In the genomic region with DNA sequence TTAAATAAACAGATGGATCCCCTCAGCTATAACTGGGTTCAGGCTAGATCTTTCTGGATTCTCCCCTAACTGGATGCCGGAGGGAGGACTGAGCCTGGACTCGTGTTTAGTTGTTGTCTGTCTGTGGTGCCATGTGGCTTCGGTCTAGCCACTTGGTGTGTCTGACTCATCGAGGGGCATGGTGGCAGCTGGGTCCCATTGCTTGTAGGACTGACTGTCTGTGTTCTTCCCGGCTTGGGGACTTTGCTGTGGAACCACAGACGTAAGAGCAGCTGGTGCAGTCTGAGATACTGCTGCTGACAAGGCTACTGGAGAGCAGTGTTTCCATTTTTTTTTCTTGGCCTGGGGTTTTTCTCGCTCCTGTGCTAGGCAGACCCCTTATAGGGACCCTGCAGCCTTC, we compare ENCODE assay signal across 13 mouse cellular contexts.
DNase-seq lines count a peak whose midpoint lies in the region; ATAC-seq lines count a peak whose summit lies in the region.
"Had no signal": no experiment of that assay in that cellular context is flagged by ENCODE, and none has a peak within 500 bp of the region (broad histone marks: within the 10 kb centered on the region; RNA-seq: fewer than 3 reads in every experiment).

No protein-coding gene starts in this region.

- no peaks in the 10 kb centered on the region for H3K9me3 ChIP-seq in embryonic facial prominence, embryonic 14.5 days (ENCODE audit: control insufficient read depth, low read length)
- no peaks in the 10 kb centered on the region for H3K9me3 ChIP-seq in embryonic facial prominence, embryonic 10.5 days
- H3K9me3 ChIP-seq in hindbrain, embryonic 11.5 days (ENCODE audit: control insufficient read depth, low read length), result no peaks in the 10 kb centered on the region
- no peaks in the 10 kb centered on the region for H3K9me3 ChIP-seq in midbrain, embryonic 14.5 days (ENCODE audit: control insufficient read depth, low read length)
- H3K9me3 ChIP-seq: limb, embryonic 13.5 days had no signal

- H3K27ac ChIP-seq in embryonic facial prominence, embryonic 14.5 days (replicated peaks; ENCODE audit: low read depth, low read length), result no peak overlapping the region
- no peak overlapping the region; the same call in 1 of the 2 replicates for H3K27ac ChIP-seq in embryonic facial prominence, embryonic 10.5 days (replicated peaks)
- H3K27ac ChIP-seq in hindbrain, embryonic 11.5 days (ENCODE audit: low read depth, low read length), result peak overlapping the region; percentile 51; the same call in 1 of the 2 replicates
- H3K27ac ChIP-seq in midbrain, embryonic 14.5 days (replicated peaks; ENCODE audit: low read depth, low read length), result peak overlapping the region; percentile 21; the same call in 1 of the 2 replicates
- H3K27ac ChIP-seq: limb, embryonic 13.5 days had no signal

- peak; percentile 39 for DNase-seq in embryonic facial prominence, embryonic 14.5 days (ENCODE audit: low spot score)
- DNase-seq in embryonic facial prominence, embryonic 10.5 days (ENCODE audit: low spot score), result no peak
- DNase-seq in layer of hippocampus, adult 9-11 months, result peak; percentile 75
- DNase-seq in layer of hippocampus, postnatal 10 days (ENCODE audit: low spot score in 2 of 2), result no peak
- no peak for DNase-seq in hindbrain, embryonic 11.5 days (ENCODE audit: low spot score)
- DNase-seq in midbrain, embryonic 14.5 days, result no peak
- DNase-seq in kidney, postnatal 36 days, result no peak
- DNase-seq: adrenal gland, postnatal 25 days; cerebellum, adult 11 months; lung, embryonic 14.5 days; right cerebral cortex, postnatal 25 days had no signal

- H3K9ac ChIP-seq in embryonic facial prominence, embryonic 14.5 days (ENCODE audit: low read depth, low read length), result no peak overlapping the region
- H3K9ac ChIP-seq in hindbrain, embryonic 11.5 days (ENCODE audit: low read depth, low read length), result no peak overlapping the region
- H3K9ac ChIP-seq in midbrain, embryonic 14.5 days (replicated peaks; ENCODE audit: low read length), result no peak overlapping the region
- H3K9ac ChIP-seq: limb, embryonic 13.5 days; lung, embryonic 14.5 days had no signal

- no peak overlapping the region for H3K4me2 ChIP-seq in embryonic facial prominence, embryonic 14.5 days (ENCODE audit: low read depth, low read length)
- H3K4me2 ChIP-seq in hindbrain, embryonic 11.5 days (replicated peaks; ENCODE audit: low read depth, low read length), result no peak overlapping the region
- no peak overlapping the region for H3K4me2 ChIP-seq in midbrain, embryonic 14.5 days (ENCODE audit: low read length)
- H3K4me2 ChIP-seq: limb, embryonic 13.5 days; lung, embryonic 14.5 days had no signal

- H3K4me1 ChIP-seq in embryonic facial prominence, embryonic 14.5 days (ENCODE audit: control insufficient read depth, insufficient read depth, low read length), result peaks cover 46% of the 10 kb centered on the region
- peaks cover 91% of the 10 kb centered on the region for H3K4me1 ChIP-seq in embryonic facial prominence, embryonic 10.5 days
- H3K4me1 ChIP-seq in hindbrain, embryonic 11.5 days (replicated peaks; ENCODE audit: control insufficient read depth, insufficient read depth, low read length), result peaks cover 53% of the 10 kb centered on the region
- peaks cover 79% of the 10 kb centered on the region for H3K4me1 ChIP-seq in midbrain, embryonic 14.5 days (ENCODE audit: control insufficient read depth, insufficient read depth, low read length)

- no peak overlapping the region for H3K4me3 ChIP-seq in embryonic facial prominence, embryonic 14.5 days (ENCODE audit: low read depth, low read length)
- no peak overlapping the region for H3K4me3 ChIP-seq in embryonic facial prominence, embryonic 10.5 days
- no peak overlapping the region for H3K4me3 ChIP-seq in hindbrain, embryonic 11.5 days (ENCODE audit: low read depth, low read length)
- no peak overlapping the region for H3K4me3 ChIP-seq in midbrain, embryonic 14.5 days (replicated peaks; ENCODE audit: low read depth, low read length)
- H3K4me3 ChIP-seq: limb, embryonic 13.5 days had no signal

- WGBS in embryonic facial prominence, embryonic 14.5 days, result 69% methylated on average over 7 of the region's 7 CpGs
- WGBS in embryonic facial prominence, embryonic 10.5 days, result 84% methylated on average over 7 of the region's 7 CpGs
- WGBS in hindbrain, embryonic 11.5 days, result 69% methylated on average over 7 of the region's 7 CpGs
- 56% methylated on average over 7 of the region's 7 CpGs for WGBS in midbrain, embryonic 14.5 days

- no peaks in the 10 kb centered on the region for H3K27me3 ChIP-seq in embryonic facial prominence, embryonic 14.5 days (replicated peaks; ENCODE audit: control insufficient read depth, insufficient read depth, low read length)
- H3K27me3 ChIP-seq in embryonic facial prominence, embryonic 10.5 days (replicated peaks; ENCODE audit: low read depth, poor library complexity, severe bottlenecking), result peaks cover 86% of the 10 kb centered on the region
- H3K27me3 ChIP-seq in hindbrain, embryonic 11.5 days (ENCODE audit: control insufficient read depth, insufficient read depth, low read length), result no peaks in the 10 kb centered on the region
- no peaks in the 10 kb centered on the region for H3K27me3 ChIP-seq in midbrain, embryonic 14.5 days (ENCODE audit: control insufficient read depth, insufficient read depth, low read length)

- H3K36me3 ChIP-seq in embryonic facial prominence, embryonic 14.5 days (ENCODE audit: control insufficient read depth, insufficient read depth, low read length), result no peaks in the 10 kb centered on the region
- H3K36me3 ChIP-seq in embryonic facial prominence, embryonic 10.5 days (replicated peaks), result no peaks in the 10 kb centered on the region
- H3K36me3 ChIP-seq in hindbrain, embryonic 11.5 days (ENCODE audit: control insufficient read depth, insufficient read depth, low read length), result no peaks in the 10 kb centered on the region
- H3K36me3 ChIP-seq in midbrain, embryonic 14.5 days (ENCODE audit: control insufficient read depth, insufficient read depth, low read length), result no peaks in the 10 kb centered on the region
- H3K36me3 ChIP-seq: limb, embryonic 13.5 days had no signal

- no peak for ATAC-seq in embryonic facial prominence, embryonic 14.5 days (ENCODE audit: low read depth)
- ATAC-seq in hindbrain, embryonic 11.5 days (ENCODE audit: low FRiP score), result no peak
- ATAC-seq in midbrain, embryonic 14.5 days (ENCODE audit: low FRiP score, low TSS enrichment), result no peak
- no peak for ATAC-seq in CD4-positive, CD25-positive, alpha-beta regulatory T cell, adult 4 months

Comparison
In these comparisons a context has a peak if more than half of its experiments do, and no peak if none do; other contexts are left out.
1. DNase-seq: peak in embryonic facial prominence, embryonic 14.5 days (single experiment) and layer of hippocampus, adult 9-11 months (single experiment); none in embryonic facial prominence, embryonic 10.5 days (single experiment), layer of hippocampus, postnatal 10 days (0 of 2), hindbrain, embryonic 11.5 days (single experiment), midbrain, embryonic 14.5 days (single experiment) and kidney, postnatal 36 days (0 of 2).
2. H3K27ac ChIP-seq: peak in hindbrain, embryonic 11.5 days (single experiment) and midbrain, embryonic 14.5 days (single experiment); none in embryonic facial prominence, embryonic 14.5 days (single experiment) and embryonic facial prominence, embryonic 10.5 days (single experiment).